Mouse (Mus musculus) heart, embryonic 12.5 days (tissue): ENCODE measurements around the gene Tma7. TPM values are rescaled to one million over a fixed set of nuclear protein-coding genes. Genes with fewer than 3 reads are reported as not detected.

Experiments
- ATAC-seq: fragments of 200-750 bp; cut with Nextera tagmentation; 2 replicates; pipeline ENCODE4 v1.8.0; 2017; ENCODE audit warnings: moderate TSS enrichment, moderate library complexity; ENCODE audit not compliant: insufficient number of reproducible peaks, low FRiP score
- H3K27ac ChIP-seq: fragments of 300-500 bp; sonication (generic); 2 replicates; pipeline ENCODE4 v1.5.1; 2016; ENCODE audit warnings: mild to moderate bottlenecking, moderate library complexity; ENCODE audit not compliant: poor library complexity, severe bottlenecking
- H3K27me3 ChIP-seq: fragments of 300-500 bp; sonication (generic); replicated peaks from 2 replicates; pipeline ENCODE4 v1.6.1; 2016; ENCODE audit warnings: mild to moderate bottlenecking, moderate library complexity
- H3K36me3 ChIP-seq: fragments of 300-500 bp; sonication (generic); 2 replicates; pipeline ENCODE4 v1.6.1; 2016; ENCODE audit warnings: mild to moderate bottlenecking, moderate library complexity
- H3K4me1 ChIP-seq: fragments of 300-500 bp; sonication (generic); replicated peaks from 2 replicates; pipeline ENCODE4 v1.6.1; 2016; ENCODE audit warnings: mild to moderate bottlenecking
- H3K4me2 ChIP-seq: fragments of 300-500 bp; sonication (generic); 2 replicates; pipeline ENCODE4 v1.6.1; 2016; ENCODE audit warnings: mild to moderate bottlenecking, moderate library complexity
- H3K4me3 ChIP-seq: fragments of 300-500 bp; sonication (generic); 2 replicates; pipeline ENCODE4 v1.5.1; 2016; ENCODE audit warnings: mild to moderate bottlenecking
- H3K9ac ChIP-seq: fragments of 300-500 bp; sonication (generic); 2 replicates; pipeline ENCODE4 v1.6.1; 2016; ENCODE audit warnings: mild to moderate bottlenecking, moderate library complexity
- H3K9me3 ChIP-seq: fragments of 300-500 bp; sonication (generic); replicated peaks from 2 replicates; pipeline ENCODE4 v1.6.1; 2016; ENCODE audit warnings: mild to moderate bottlenecking, moderate library complexity
- WGBS: fragments of 180-500 bp; shearing (Covaris S2); methylation state at CpG from one replicate; pipeline ENCODE4 v1.1.7; 2016; 5-methylcytosine and 5-hydroxymethylcytosine counted together
- polyA plus RNA-seq: library from polyadenylated mRNA; unstranded; fragments of >200 nt; fragmentation: Nextera tagmentation; extraction: Ambion mirVana; gene quantifications from 2 replicates; pipeline ENCODE4 v1.2.1, GENCODE M21; 2016

The Tma7 gene
- polyA plus RNA-seq, 1 experiment from 2014 or later = 715 TPM

- peaks cover 3% of the 10 kb centered on the region; the same call in 1 of the 2 replicates for H3K4me1 ChIP-seq
- ATAC-seq = no peak
- no peak overlapping the region for H3K27ac ChIP-seq
- H3K36me3 ChIP-seq = peaks cover 69% of the 10 kb centered on the region
- H3K9me3 ChIP-seq = no peaks in the 10 kb centered on the region
- H3K4me3 ChIP-seq = no peak overlapping the region
- no peaks in the 10 kb centered on the region for H3K27me3 ChIP-seq
- WGBS = 78% methylated on average over 4 of the region's 4 CpGs
- no peak overlapping the region for H3K9ac ChIP-seq
- no peak overlapping the region for H3K4me2 ChIP-seq
These were observed 35.7 kb upstream of the Tma7 start for GRCm38 (mm10) chr9:109118106-109118505.

GRCm38 (mm10) chr9:109116205-109116604, 33.8 kb upstream of the Tma7 start:
- ATAC-seq = no peak

GRCm38 (mm10) chr9:109114871-109115270, 32.5 kb upstream of the Tma7 start:
- 85% methylated on average over 7 of the region's 7 CpGs for WGBS

More at GRCm38 (mm10) chr9:109116205-109116604, 33.8 kb upstream of the Tma7 start:
- Histone ChIP-seq H3K27ac (no peak overlapping the region), H3K27me3 (no peaks in the 10 kb centered on the region), H3K4me3 (no peak overlapping the region), H3K4me2 (no peak overlapping the region), H3K9ac (no peak overlapping the region), H3K36me3 (peaks cover 88% of the 10 kb centered on the region), H3K9me3 (no peaks in the 10 kb centered on the region), H3K4me1 (no peaks in the 10 kb centered on the region; the same call in 1 of the 2 replicates)
- WGBS = 90% methylated on average over 10 of the region's 10 CpGs

GRCm38 (mm10) chr9:109114276-109114675, 31.9 kb upstream of the Tma7 start:
- no peak for ATAC-seq

More at GRCm38 (mm10) chr9:109114871-109115270, 32.5 kb upstream of the Tma7 start:
- H3K27ac ChIP-seq = no peak overlapping the region
- peaks cover 100% of the 10 kb centered on the region for H3K36me3 ChIP-seq
- H3K27me3 ChIP-seq = no peaks in the 10 kb centered on the region
- no peak overlapping the region for H3K9ac ChIP-seq
- H3K4me2 ChIP-seq = no peak overlapping the region
- no peaks in the 10 kb centered on the region for H3K9me3 ChIP-seq
- no peak for ATAC-seq
- H3K4me1 ChIP-seq = no peaks in the 10 kb centered on the region; the same call in 1 of the 2 replicates
- no peak overlapping the region for H3K4me3 ChIP-seq

GRCm38 (mm10) chr9:109113331-109113730, 30.9 kb upstream of the Tma7 start:
- no peak overlapping the region for H3K9ac ChIP-seq
- no peak overlapping the region for H3K27ac ChIP-seq
- H3K36me3 ChIP-seq = peaks cover 100% of the 10 kb centered on the region
- no peaks in the 10 kb centered on the region for H3K9me3 ChIP-seq
- no peaks in the 10 kb centered on the region; the same call in 1 of the 2 replicates for H3K4me1 ChIP-seq
- no peak overlapping the region for H3K4me2 ChIP-seq
- no peak for ATAC-seq
- WGBS = 80% methylated on average over 8 of the region's 8 CpGs
- H3K4me3 ChIP-seq = no peak overlapping the region
- H3K27me3 ChIP-seq = no peaks in the 10 kb centered on the region

More at GRCm38 (mm10) chr9:109114276-109114675, 31.9 kb upstream of the Tma7 start:
- 91% methylated on average over 11 of the region's 11 CpGs for WGBS
- H3K9me3 ChIP-seq = no peaks in the 10 kb centered on the region
- no peak overlapping the region for H3K4me2 ChIP-seq
- no peaks in the 10 kb centered on the region; the same call in 1 of the 2 replicates for H3K4me1 ChIP-seq
- H3K27ac ChIP-seq = no peak overlapping the region
- H3K9ac ChIP-seq = no peak overlapping the region
- H3K27me3 ChIP-seq = no peaks in the 10 kb centered on the region
- H3K4me3 ChIP-seq = no peak overlapping the region
- H3K36me3 ChIP-seq = peaks cover 100% of the 10 kb centered on the region

GRCm38 (mm10) chr9:109111591-109111990, 29.2 kb upstream of the Tma7 start:
- ATAC-seq = no peak
- Histone ChIP-seq H3K9ac (no peak overlapping the region), H3K4me2 (no peak overlapping the region), H3K36me3 (peaks cover 100% of the 10 kb centered on the region), H3K9me3 (no peaks in the 10 kb centered on the region), H3K27me3 (no peaks in the 10 kb centered on the region), H3K27ac (no peak overlapping the region), H3K4me3 (no peak overlapping the region), H3K4me1 (no peaks in the 10 kb centered on the region)
- WGBS = 84% methylated on average over 9 of the region's 9 CpGs

GRCm38 (mm10) chr9:109111101-109111500, 28.7 kb upstream of the Tma7 start:
- H3K9ac ChIP-seq = no peak overlapping the region
- H3K9me3 ChIP-seq = no peaks in the 10 kb centered on the region
- WGBS = 79% methylated on average over 4 of the region's 4 CpGs
- peaks cover 100% of the 10 kb centered on the region for H3K36me3 ChIP-seq
- no peaks in the 10 kb centered on the region for H3K4me1 ChIP-seq
- H3K4me2 ChIP-seq = no peak overlapping the region
- H3K27ac ChIP-seq = no peak overlapping the region
- no peak for ATAC-seq
- H3K27me3 ChIP-seq = no peaks in the 10 kb centered on the region
- no peak overlapping the region for H3K4me3 ChIP-seq

- no peak overlapping the region for H3K4me2 ChIP-seq
- no peak overlapping the region for H3K27ac ChIP-seq
- no peak overlapping the region for H3K4me3 ChIP-seq
- no peak for ATAC-seq
- no peaks in the 10 kb centered on the region for H3K27me3 ChIP-seq
- 88% methylated on average over 11 of the region's 11 CpGs for WGBS
- H3K9me3 ChIP-seq = no peaks in the 10 kb centered on the region
- peaks cover 3% of the 10 kb centered on the region for H3K4me1 ChIP-seq
- H3K9ac ChIP-seq = no peak overlapping the region
- peaks cover 100% of the 10 kb centered on the region for H3K36me3 ChIP-seq
These were observed 27.9 kb upstream of the Tma7 start for GRCm38 (mm10) chr9:109110240-109110639.

GRCm38 (mm10) chr9:109107341-109107740, 25.0 kb upstream of the Tma7 start:
- Histone ChIP-seq H3K27me3 (no peaks in the 10 kb centered on the region), H3K36me3 (peaks cover 97% of the 10 kb centered on the region), H3K4me1 (peaks cover 29% of the 10 kb centered on the region), H3K9me3 (no peaks in the 10 kb centered on the region), H3K9ac (no peak overlapping the region), H3K4me2 (no peak overlapping the region), H3K4me3 (no peak overlapping the region), H3K27ac (no peak overlapping the region)
- WGBS = 86% methylated on average over 5 of the region's 6 CpGs
- no peak for ATAC-seq

- H3K4me2 ChIP-seq = no peak overlapping the region
- no peak overlapping the region for H3K9ac ChIP-seq
- 89% methylated on average over 12 of the region's 12 CpGs for WGBS
- no peaks in the 10 kb centered on the region for H3K27me3 ChIP-seq
- peaks cover 92% of the 10 kb centered on the region for H3K36me3 ChIP-seq
- H3K9me3 ChIP-seq = no peaks in the 10 kb centered on the region
- no peak overlapping the region for H3K27ac ChIP-seq
- peaks cover 32% of the 10 kb centered on the region for H3K4me1 ChIP-seq
- H3K4me3 ChIP-seq = no peak overlapping the region
- ATAC-seq = no peak
These were observed 23.3 kb upstream of the Tma7 start for GRCm38 (mm10) chr9:109105648-109106047.

GRCm38 (mm10) chr9:109105011-109105410, 22.6 kb upstream of the Tma7 start:
- Histone ChIP-seq H3K27me3 (no peaks in the 10 kb centered on the region), H3K36me3 (peaks cover 92% of the 10 kb centered on the region), H3K4me2 (no peak overlapping the region), H3K27ac (peak overlapping the region; percentile 16; the same call in 1 of the 2 replicates), H3K4me3 (no peak overlapping the region), H3K4me1 (peaks cover 37% of the 10 kb centered on the region), H3K9ac (no peak overlapping the region), H3K9me3 (no peaks in the 10 kb centered on the region)
- ATAC-seq = peak; percentile 33; the same call in 1 of the 2 replicates
- WGBS = 67% methylated on average over 12 of the region's 12 CpGs

GRCm38 (mm10) chr9:109104083-109104482, 21.7 kb upstream of the Tma7 start:
- no peaks in the 10 kb centered on the region for H3K27me3 ChIP-seq
- no peak overlapping the region for H3K4me2 ChIP-seq
- no peak overlapping the region for H3K4me3 ChIP-seq
- peak overlapping the region; percentile 24; the same call in 1 of the 2 replicates for H3K9ac ChIP-seq
- H3K36me3 ChIP-seq = peaks cover 83% of the 10 kb centered on the region
- no peak overlapping the region for H3K27ac ChIP-seq
- 87% methylated on average over 9 of the region's 9 CpGs for WGBS
- H3K9me3 ChIP-seq = no peaks in the 10 kb centered on the region
- peaks cover 46% of the 10 kb centered on the region for H3K4me1 ChIP-seq
- no peak for ATAC-seq
